Mouse (Mus musculus): ENCODE measurements around the gene Pou5f1.
A peak's percentile ranks its signal among the peaks of the same experiment; 100 is the strongest.

Pou5f1 gene

DNA sequence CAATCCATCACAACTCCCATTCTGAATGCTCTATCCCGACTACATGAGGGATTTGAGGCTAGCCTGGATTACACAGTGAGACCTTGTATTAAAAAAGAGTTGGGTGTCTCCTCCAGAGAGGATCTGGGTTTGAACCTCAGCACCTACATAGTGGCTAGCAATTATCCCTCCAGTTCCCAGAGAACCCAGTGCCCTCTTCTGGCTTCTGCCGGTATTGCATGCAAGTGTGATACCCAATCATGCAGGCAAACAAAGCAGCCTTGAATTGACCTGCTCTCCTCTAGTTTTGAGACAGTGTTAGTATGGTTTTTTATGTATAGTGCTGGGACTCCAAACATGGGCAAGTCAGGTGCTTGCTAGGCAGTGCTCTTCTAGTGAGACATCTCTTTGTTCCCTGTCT lies 8.1 kb downstream of the Pou5f1 start:
- DNase-seq (ENCODE audit: low spot score), result peak; percentile 80

GRCm38 (mm10) chr17:35514756-35515155 lies 8.9 kb downstream of the Pou5f1 start:
- no peak for DNase-seq (ENCODE audit: low spot score)

- no peak for DNase-seq (ENCODE audit: low spot score)
Observed at GRCm38 (mm10) chr17:35515911-35516640, 10.3 kb downstream of the Pou5f1 start.

DNA sequence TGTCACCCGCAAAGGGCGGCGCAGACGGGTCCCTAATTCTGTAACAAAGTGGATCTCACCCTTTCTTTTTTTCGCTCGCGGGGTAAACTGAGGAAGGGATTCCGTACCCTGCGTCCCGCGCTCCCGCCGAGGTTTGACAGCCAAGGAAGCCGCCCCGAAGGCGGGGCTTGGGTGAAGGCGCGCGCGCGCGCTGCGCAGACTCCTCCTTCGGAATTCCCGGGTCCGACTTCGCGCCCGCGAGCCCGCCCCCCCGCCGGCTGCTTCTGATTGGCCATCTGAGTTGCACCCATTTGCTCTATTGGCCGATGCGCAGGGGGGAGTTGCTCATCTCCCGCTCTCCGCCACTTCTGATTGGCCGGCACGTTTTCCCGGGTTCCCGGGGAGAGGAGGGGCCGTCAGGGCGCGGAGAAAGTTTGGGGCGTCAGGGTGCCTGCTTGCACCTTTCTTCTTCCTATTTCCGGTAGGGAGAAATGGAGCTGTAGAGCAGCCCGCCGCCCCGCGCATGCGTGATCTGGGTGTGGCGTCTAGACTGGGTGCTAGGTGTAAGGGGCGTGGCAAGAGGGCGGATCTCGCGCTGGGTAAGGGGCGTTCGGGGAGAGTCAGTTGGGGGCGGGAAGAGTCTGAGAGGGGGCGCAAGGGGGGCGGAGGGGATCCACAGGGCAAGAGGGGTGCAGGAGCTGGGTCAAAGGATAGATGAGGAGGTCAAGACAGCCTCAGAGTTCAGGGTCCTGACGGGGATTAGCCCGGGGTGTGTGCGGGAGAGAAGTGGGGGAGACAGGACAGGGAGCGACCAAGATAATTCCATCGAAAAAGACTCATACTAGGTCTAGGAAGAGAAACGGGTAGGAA lies 11.1 kb downstream of the Pou5f1 start, which contains the start of the genes Tcf19 and Cchcr1:
TSS of gene Tcf19 (minus strand) at position 173 of the 849 bp plus-strand sequence.
TSS of gene Cchcr1 (plus strand) at position 449 of the 849 bp plus-strand sequence.
- DNase-seq (ENCODE audit: low spot score), result peak; percentile 96

DNA sequence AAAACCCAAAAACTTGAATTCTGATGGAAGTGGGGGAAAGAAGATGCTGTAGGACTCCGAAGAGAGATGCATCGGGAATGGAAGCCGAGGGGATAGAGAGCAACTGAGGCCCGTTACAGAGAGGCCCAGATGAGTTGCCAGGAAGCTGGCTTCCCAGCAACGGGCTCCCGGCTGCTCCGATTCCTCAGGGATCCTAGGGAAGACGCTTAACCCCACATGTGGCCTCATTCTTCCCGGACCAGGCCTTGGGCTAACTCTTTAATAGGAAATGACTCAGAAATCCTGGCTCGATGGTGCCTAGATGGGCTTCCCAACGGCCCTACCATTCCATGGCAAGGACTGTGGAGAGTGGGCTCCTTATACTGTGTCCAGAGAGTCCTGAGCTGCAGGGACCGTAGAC lies 11.7 kb downstream of the Pou5f1 start:
- no peak for DNase-seq (ENCODE audit: low spot score)

DNA sequence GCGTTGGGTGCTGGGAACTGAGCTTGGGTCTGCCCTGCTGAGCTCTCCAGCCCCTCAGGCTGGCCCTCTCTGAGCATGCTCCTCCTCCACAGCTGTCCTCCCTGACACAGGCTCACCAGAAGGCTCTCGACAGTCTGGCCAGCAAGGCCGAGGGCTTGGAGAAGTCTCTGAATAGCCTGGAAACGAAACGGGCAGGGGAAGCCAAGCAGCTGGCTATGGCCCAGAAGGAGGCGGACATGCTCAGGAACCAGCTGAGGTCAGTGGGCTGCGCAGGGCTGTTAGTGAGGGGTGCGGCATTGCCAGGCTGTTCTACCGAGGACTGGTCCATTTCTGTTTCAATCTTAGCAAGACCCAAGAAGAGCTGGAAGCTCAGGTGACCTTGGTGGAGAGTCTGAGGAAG lies 18.5 kb downstream of the Pou5f1 start:
- DNase-seq (ENCODE audit: low spot score), result no peak

DNA sequence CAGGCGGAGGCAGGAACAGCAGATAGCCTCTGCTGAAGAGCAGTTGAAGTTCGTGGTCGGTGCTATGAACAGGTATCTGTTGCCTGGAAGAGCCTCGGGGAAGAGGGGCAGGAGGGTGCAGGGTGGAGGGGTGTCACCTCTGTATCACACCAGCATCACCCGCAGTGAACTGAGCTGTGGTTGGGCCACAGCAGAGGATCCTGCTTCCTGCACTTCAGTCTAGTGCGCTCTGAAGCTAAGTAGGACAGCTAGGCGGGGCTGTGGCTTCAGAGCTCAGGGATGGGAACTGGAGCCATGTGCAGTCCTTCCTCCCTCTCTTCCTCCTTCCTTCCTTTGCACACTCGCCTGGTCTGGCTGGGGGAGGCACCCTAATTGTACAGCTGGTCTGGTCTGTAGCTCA lies 20.8 kb downstream of the Pou5f1 start:
- DNase-seq (ENCODE audit: low spot score), result no peak

DNA sequence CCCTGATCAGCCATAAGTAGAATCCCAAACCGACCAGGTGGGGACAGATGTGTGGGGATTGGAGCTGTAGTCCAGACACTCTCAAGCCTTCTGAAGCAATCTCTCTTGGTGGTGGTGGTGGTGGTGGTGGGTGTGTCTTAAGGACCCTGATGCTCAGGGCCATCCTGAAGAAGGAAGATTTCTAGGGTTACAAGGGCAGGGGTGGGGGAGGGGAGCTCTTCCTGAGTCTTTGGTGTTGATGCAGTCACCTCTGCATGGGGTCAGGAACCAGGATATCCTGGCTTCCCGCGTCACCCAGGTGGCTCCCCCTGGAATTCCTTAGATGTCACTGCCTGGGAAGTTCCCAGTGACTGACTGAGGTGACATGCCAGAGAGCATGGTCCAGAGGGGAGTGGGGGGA lies 26.5 kb downstream of the Pou5f1 start:
- DNase-seq (ENCODE audit: low spot score), result no peak

GRCm38 (mm10) chr17:35532901-35533300 lies 27.1 kb downstream of the Pou5f1 start, which contains the start of gene Psors1c2:
Psors1c2 (plus strand) TSS chr17:35533201.
- no peak for DNase-seq (ENCODE audit: low spot score)

DNA sequence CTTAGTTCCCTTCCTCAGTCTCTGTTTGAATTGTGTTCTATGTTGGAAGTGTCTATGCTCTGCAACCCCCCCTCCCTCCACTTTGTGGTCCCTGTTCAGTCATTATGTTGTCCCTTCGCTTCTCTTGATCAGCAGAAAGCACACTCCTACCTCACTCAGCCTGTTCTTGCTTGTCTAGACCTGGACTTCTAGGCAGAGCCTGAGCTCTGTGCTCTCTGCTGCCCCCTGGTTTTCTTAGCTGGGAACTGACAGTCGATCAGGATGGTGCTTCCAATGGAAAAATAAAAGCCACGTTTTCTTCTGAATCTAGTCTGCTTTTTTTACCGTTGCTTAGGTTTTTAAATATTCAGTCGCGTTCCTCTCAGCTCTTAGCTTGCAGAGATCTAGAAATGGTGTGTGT lies 28.5 kb downstream of the Pou5f1 start:
- DNase-seq (ENCODE audit: low spot score), result peak; percentile 35

GRCm38 (mm10) chr17:35537421-35537820 lies 31.6 kb downstream of the Pou5f1 start:
- no peak for DNase-seq (ENCODE audit: low spot score)

DNA sequence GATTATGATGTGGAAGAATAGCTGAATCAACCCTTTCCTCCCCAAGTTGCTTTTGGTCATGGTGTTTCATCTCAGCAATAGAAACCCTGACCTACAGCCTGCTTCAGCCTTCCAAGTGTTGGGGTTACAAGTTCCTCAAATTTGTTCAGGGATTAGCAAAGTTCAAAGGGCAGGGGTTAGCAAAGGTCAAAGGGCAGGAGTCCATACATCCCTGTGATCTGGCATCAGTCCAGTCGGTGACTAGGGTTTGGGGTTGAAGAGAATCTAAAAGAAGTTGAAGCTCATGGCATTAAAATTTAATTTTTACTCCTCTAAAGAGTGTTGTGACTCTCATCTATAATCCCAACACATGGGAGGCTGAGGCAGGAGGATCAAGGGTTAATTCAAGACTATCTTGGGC lies 32.7 kb downstream of the Pou5f1 start:
- no peak for DNase-seq (ENCODE audit: low spot score)

DNA sequence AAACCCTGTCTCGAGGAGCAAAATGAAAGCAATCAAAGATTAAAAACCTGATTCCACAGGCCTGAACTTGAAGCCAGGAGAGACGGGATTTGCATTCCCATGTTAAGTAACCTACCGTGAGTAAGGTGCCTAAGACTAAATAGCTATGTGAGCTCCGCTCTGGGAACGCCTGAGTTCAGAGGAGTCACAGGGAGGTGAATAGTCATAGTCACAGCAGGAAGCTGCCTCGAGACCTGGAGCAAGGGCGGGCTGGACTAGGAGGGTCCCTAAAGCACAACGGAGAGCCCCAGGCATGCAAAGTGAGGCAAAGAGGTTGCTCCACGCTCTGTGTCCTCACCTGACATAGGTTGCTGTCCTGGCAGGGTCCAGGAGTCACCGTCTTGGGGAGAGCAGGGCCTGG lies 33.7 kb downstream of the Pou5f1 start:
- no peak for DNase-seq (ENCODE audit: low spot score)

GRCm38 (mm10) chr17:35542761-35543411 lies 37.1 kb downstream of the Pou5f1 start:
- no peak for DNase-seq (ENCODE audit: low spot score)

- no peak for DNase-seq (ENCODE audit: low spot score)
Observed at GRCm38 (mm10) chr17:35543412-35543861, 37.6 kb downstream of the Pou5f1 start.

- DNase-seq (ENCODE audit: low spot score), result no peak
Observed at GRCm38 (mm10) chr17:35544001-35544400, 38.2 kb downstream of the Pou5f1 start.

- peak; percentile 22 for DNase-seq (ENCODE audit: low spot score)
Observed at GRCm38 (mm10) chr17:35544680-35545079, 38.9 kb downstream of the Pou5f1 start.

GRCm38 (mm10) chr17:35547465-35547864 lies 41.6 kb downstream of the Pou5f1 start:
- no peak for DNase-seq (ENCODE audit: low spot score)

GRCm38 (mm10) chr17:35548636-35549035 lies 42.8 kb downstream of the Pou5f1 start:
- DNase-seq (ENCODE audit: low spot score), result no peak

DNA sequence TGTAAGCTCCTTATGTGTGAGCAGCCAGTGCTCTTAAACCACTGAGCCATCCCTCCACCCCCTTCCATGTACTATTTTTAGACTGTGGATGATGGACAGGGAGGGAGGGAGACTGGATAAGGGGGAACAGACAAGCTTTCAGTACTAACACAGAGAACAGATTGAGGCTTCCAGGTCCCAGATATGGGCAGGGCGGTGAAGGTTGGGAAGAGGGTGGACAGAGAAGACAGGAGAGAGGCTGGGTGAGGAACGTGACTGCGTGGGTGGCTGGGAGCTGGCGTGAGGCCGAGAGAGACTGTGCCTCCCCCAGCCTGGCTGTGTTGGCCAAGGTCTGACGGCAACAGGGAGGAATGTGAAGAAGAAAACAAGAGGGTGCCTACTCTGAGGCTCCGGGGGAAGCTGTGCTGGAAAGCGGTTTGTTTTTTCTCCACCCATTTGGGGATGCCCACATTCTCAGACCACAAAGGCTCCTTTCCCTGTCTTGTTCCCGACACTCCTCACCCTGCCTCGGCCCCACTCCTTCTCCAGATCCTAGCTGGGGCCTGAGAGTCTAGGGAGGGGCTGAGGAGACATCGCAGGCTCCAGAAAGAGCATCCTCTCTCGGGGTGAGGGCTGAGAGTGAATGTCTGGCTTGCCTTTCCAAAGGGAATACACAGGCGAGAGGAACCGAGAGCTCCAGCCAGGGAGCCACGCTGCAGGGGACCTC lies 43.8 kb downstream of the Pou5f1 start:
- no peak for DNase-seq (ENCODE audit: low spot score)

GRCm38 (mm10) chr17:35550143-35550494 lies 44.3 kb downstream of the Pou5f1 start:
- no peak for DNase-seq (ENCODE audit: low spot score)

DNA sequence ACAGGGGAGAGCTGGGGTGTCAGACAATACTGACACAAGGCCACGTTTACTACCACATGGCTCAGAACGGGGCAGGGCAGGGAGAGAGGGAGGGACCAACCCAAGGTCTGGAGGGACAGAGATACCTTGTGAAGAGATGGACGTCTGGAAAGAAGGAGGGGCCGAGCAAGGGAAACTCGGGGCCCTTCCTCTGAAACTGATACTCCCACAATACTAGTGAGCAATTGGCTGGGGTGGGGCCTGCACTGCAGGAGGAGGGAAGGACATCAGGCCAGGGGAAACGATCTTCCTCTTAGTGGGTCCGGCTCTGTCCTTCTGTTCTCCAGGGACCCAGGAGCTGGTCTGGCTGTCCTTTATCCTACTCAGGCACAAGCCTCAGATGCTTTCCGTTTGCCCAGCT lies 45.1 kb downstream of the Pou5f1 start:
- DNase-seq (ENCODE audit: low spot score), result no peak
